Mouse (Mus musculus) ES-Bruce4 (cell line): ENCODE results near the gene Hadhb. TPM values are rescaled to one million over a fixed set of nuclear protein-coding genes. Genes with fewer than 3 reads are reported as not detected.

Experiments used
- H3K27ac ChIP-seq: 2 replicates; pipeline ENCODE4 v1.5.1; 2012; ENCODE audit warnings: low read length, inconsistent platforms; ENCODE audit not compliant: insufficient read depth
- H3K27me3 ChIP-seq: 2 replicates; pipeline ENCODE4 v1.6.1; 2012; ENCODE audit warnings: mild to moderate bottlenecking, low read length, inconsistent platforms; ENCODE audit not compliant: control insufficient read depth, poor library complexity, insufficient read depth, severe bottlenecking
- H3K36me3 ChIP-seq: 2 replicates; pipeline ENCODE4 v1.6.1; 2012; ENCODE audit warnings: inconsistent platforms, mild to moderate bottlenecking, low read length, moderate library complexity; ENCODE audit not compliant: control insufficient read depth, poor library complexity, insufficient read depth, severe bottlenecking
- H3K4me1 ChIP-seq: one replicate; pipeline ENCODE4 v1.8.1; 2011; ENCODE audit warnings: low read length; ENCODE audit not compliant: control insufficient read depth, insufficient read depth
- H3K4me3 ChIP-seq: 2 replicates; pipeline ENCODE4 v1.5.1; 2011; ENCODE audit warnings: low read depth, mild to moderate bottlenecking, low read length
- H3K9ac ChIP-seq: 2 replicates; pipeline ENCODE4 v1.6.1; 2012; ENCODE audit warnings: low read depth, mild to moderate bottlenecking, inconsistent platforms; ENCODE audit not compliant: poor library complexity, severe bottlenecking
- H3K9me3 ChIP-seq: replicated peaks from 2 replicates; pipeline ENCODE4 v1.6.1; 2012; ENCODE audit warnings: mild to moderate bottlenecking, low read length, inconsistent platforms; ENCODE audit not compliant: control insufficient read depth, poor library complexity, insufficient read depth, severe bottlenecking
- CTCF ChIP-seq: IDR thresholded peaks from one replicate; pipeline ENCODE4 v1.8.1; 2011; ENCODE audit warnings: low read depth, low read length
- EP300 ChIP-seq: IDR thresholded peaks from 2 replicates; pipeline ENCODE4 v1.6.1; 2011; ENCODE audit warnings: low read depth, low read length; ENCODE audit not compliant: insufficient read depth
- POLR2A ChIP-seq: IDR thresholded peaks from one replicate; pipeline ENCODE4 v1.8.1; 2011; ENCODE audit warnings: low read length; ENCODE audit not compliant: insufficient read depth
- polyA plus RNA-seq: library from polyadenylated mRNA; stranded (reverse); fragments of >200 nt; gene quantifications from 2 replicates; pipeline ENCODE4 v1.2.4, GENCODE M21; 2011; ENCODE audit warnings: low read depth; ENCODE audit not compliant: missing spikeins, insufficient read depth, insufficient read length

Hadhb gene
- polyA plus RNA-seq, 1 experiment, result 44.7 TPM

- H3K4me3 ChIP-seq, result no peak overlapping the region
- H3K36me3 ChIP-seq, result peaks cover 8% of the 10 kb centered on the region
- no peak for TF ChIP-seq CTCF
- peak; percentile 88 for TF ChIP-seq EP300
- H3K27ac ChIP-seq, result peak overlapping the region; percentile 72
- H3K9me3 ChIP-seq, result no peaks in the 10 kb centered on the region
- no peak overlapping the region for H3K9ac ChIP-seq
- no peaks in the 10 kb centered on the region for H3K27me3 ChIP-seq
- peaks cover 3% of the 10 kb centered on the region for H3K4me1 ChIP-seq
These were observed 18.1 kb downstream of the Hadhb start for GRCm38 (mm10) chr5:30172931-30173692.

- H3K4me3 ChIP-seq, result no peak overlapping the region
These were observed 20.8 kb downstream of the Hadhb start for GRCm38 (mm10) chr5:30175811-30176210.

GRCm38 (mm10) chr5:30187687-30188485 lies 32.8 kb downstream of the Hadhb start:
- Histone ChIP-seq H3K9ac (no peak overlapping the region), H3K4me1 (no peaks in the 10 kb centered on the region), H3K27ac (no peak overlapping the region), H3K36me3 (no peaks in the 10 kb centered on the region; the same call in 1 of the 2 replicates), H3K27me3 (no peaks in the 10 kb centered on the region), H3K9me3 (no peaks in the 10 kb centered on the region), H3K4me3 (no peak overlapping the region)
- TF ChIP-seq POLR2A (no peak), EP300 (no peak), CTCF (no peak)

More at GRCm38 (mm10) chr5:30175811-30176210, 20.8 kb downstream of the Hadhb start:
- H3K27me3 ChIP-seq, result no peaks in the 10 kb centered on the region
- TF ChIP-seq CTCF (no peak), POLR2A (no peak), EP300 (no peak)
- H3K9me3 ChIP-seq, result no peaks in the 10 kb centered on the region
- H3K9ac ChIP-seq, result no peak overlapping the region
- H3K4me1 ChIP-seq, result peaks cover 3% of the 10 kb centered on the region
- H3K36me3 ChIP-seq, result peaks cover 7% of the 10 kb centered on the region
- H3K27ac ChIP-seq, result no peak overlapping the region

GRCm38 (mm10) chr5:30192452-30192851 lies 37.4 kb downstream of the Hadhb start:
- H3K9me3 ChIP-seq, result no peaks in the 10 kb centered on the region
- H3K4me1 ChIP-seq, result no peaks in the 10 kb centered on the region
- H3K27me3 ChIP-seq, result no peaks in the 10 kb centered on the region
- TF ChIP-seq EP300 (no peak), CTCF (no peak), POLR2A (no peak)
- H3K4me3 ChIP-seq, result no peak overlapping the region
- H3K27ac ChIP-seq, result no peak overlapping the region
- H3K36me3 ChIP-seq, result no peaks in the 10 kb centered on the region
- no peak overlapping the region for H3K9ac ChIP-seq

GRCm38 (mm10) chr5:30195340-30195739 lies 40.3 kb downstream of the Hadhb start:
- Histone ChIP-seq H3K27me3 (no peaks in the 10 kb centered on the region), H3K4me1 (no peaks in the 10 kb centered on the region), H3K36me3 (no peaks in the 10 kb centered on the region), H3K9me3 (no peaks in the 10 kb centered on the region), H3K4me3 (no peak overlapping the region), H3K9ac (no peak overlapping the region), H3K27ac (no peak overlapping the region)
- TF ChIP-seq CTCF (no peak), POLR2A (no peak), EP300 (no peak)

- no peaks in the 10 kb centered on the region for H3K9me3 ChIP-seq
- TF ChIP-seq CTCF, result no peak
- no peak for TF ChIP-seq POLR2A
- TF ChIP-seq EP300, result no peak
- H3K36me3 ChIP-seq, result no peaks in the 10 kb centered on the region
- H3K27ac ChIP-seq, result no peak overlapping the region
- no peaks in the 10 kb centered on the region for H3K27me3 ChIP-seq
- no peak overlapping the region for H3K9ac ChIP-seq
- H3K4me1 ChIP-seq, result no peaks in the 10 kb centered on the region
- H3K4me3 ChIP-seq, result no peak overlapping the region
These were observed 43.2 kb downstream of the Hadhb start for GRCm38 (mm10) chr5:30198257-30198656.
